Mouse (Mus musculus) liver, embryonic 14.5 days (tissue): Measurements from ENCODE around the gene Hnrnpf. TPM values are rescaled to one million over a fixed set of nuclear protein-coding genes. Genes with fewer than 3 reads are reported as not detected.

Experiments used
- ATAC-seq: fragments of 200-750 bp; cut with Nextera tagmentation; 2 replicates; pipeline ENCODE4 v1.8.0; 2017; ENCODE audit warnings: moderate number of reproducible peaks, mild to moderate bottlenecking, moderate library complexity; ENCODE audit not compliant: insufficient read depth
- DNase-seq, 3 experiments: peaks; one replicate each; pipeline ENCODE4 v3.0.0-alpha.2; 2012 to 2013; ENCODE audit warnings: low read depth in 3 of 3, low spot score in 3 of 3
- H3K27ac ChIP-seq: fragments of 300-500 bp; sonication (generic); 2 replicates; pipeline ENCODE4 v1.5.1; 2014; ENCODE audit warnings: moderate library complexity, mild to moderate bottlenecking, control low read depth, inconsistent platforms
- H3K27me3 ChIP-seq: fragments of 300-500 bp; sonication (generic); 2 replicates; pipeline ENCODE4 v1.6.1; 2014; ENCODE audit warnings: mild to moderate bottlenecking, low read length, moderate library complexity; ENCODE audit not compliant: control insufficient read depth, insufficient read depth
- H3K36me3 ChIP-seq: fragments of 300-500 bp; sonication (generic); replicated peaks from 2 replicates; pipeline ENCODE4 v1.6.1; 2014; ENCODE audit warnings: low read depth; ENCODE audit not compliant: control insufficient read depth, insufficient read depth
- H3K4me1 ChIP-seq, 2 experiments: fragments of 200-500 bp in 1 of 2; fragments of 300-500 bp in 1 of 2; sonication (generic) in 1 of 2; replicated peaks; 2 replicates each; pipeline ENCODE4 v1.6.1; 2012 to 2014; ENCODE audit warnings: antibody characterized with exemption in 1 of 2, inconsistent platforms in 1 of 2, low read length in 1 of 2; ENCODE audit not compliant: control insufficient read depth in 2 of 2, insufficient read depth in 2 of 2
- H3K4me2 ChIP-seq: fragments of 300-500 bp; sonication (generic); 2 replicates; pipeline ENCODE4 v1.6.1; 2014; ENCODE audit warnings: low read depth, mild to moderate bottlenecking, control low read depth, moderate library complexity
- H3K4me3 ChIP-seq, 2 experiments: fragments of 200-500 bp in 1 of 2; fragments of 300-500 bp in 1 of 2; sonication (generic) in 1 of 2; 2 replicates each; pipeline ENCODE4 v1.5.1; 2012 to 2014; ENCODE audit warnings: low read depth in 2 of 2, low read length in 2 of 2, mild to moderate bottlenecking in 2 of 2, control low read depth in 1 of 2, inconsistent platforms in 1 of 2, moderate library complexity in 1 of 2; ENCODE audit not compliant: insufficient read depth in 1 of 2
- H3K9ac ChIP-seq: fragments of 300-500 bp; sonication (generic); replicated peaks from 2 replicates; pipeline ENCODE4 v1.6.1; 2014; ENCODE audit warnings: mild to moderate bottlenecking, control low read depth, moderate library complexity
- H3K9me3 ChIP-seq: fragments of 300-500 bp; sonication (generic); 2 replicates; pipeline ENCODE4 v1.6.1; 2016; ENCODE audit warnings: low read length, mixed read lengths; ENCODE audit not compliant: control insufficient read depth
- CTCF ChIP-seq: IDR thresholded peaks from 2 replicates; pipeline ENCODE4 v1.5.1; 2016; ENCODE audit warnings: antibody characterized with exemption, low read depth, control low read depth
- EP300 ChIP-seq: IDR thresholded peaks from 2 replicates; pipeline ENCODE4 v1.6.1; 2016; ENCODE audit warnings: antibody characterized with exemption, low read depth
- WGBS: fragments of 180-500 bp; shearing (Covaris S2); extraction: QIAGEN DNeasy Blood & Tissue Kit; methylation state at CpG from one replicate; pipeline ENCODE4 v1.1.7; 2014; ENCODE audit not compliant: insufficient replicate concordance; 5-methylcytosine and 5-hydroxymethylcytosine counted together
- polyA plus RNA-seq, 2 experiments: library from polyadenylated mRNA; depleted of rRNA in 1 of 2; stranded (reverse) in 1 of 2; unstranded in 1 of 2; fragments of >200 nt; fragmentation: Nextera tagmentation in 1 of 2; extraction: Ambion mirVana in 1 of 2; gene quantifications; 2 replicates each; pipeline versions ENCODE4 v1.2.1 to v1.2.3; 2012 to 2014

Gene Hnrnpf
- polyA plus RNA-seq, 2 experiments = 368 to 457 TPM

DNA sequence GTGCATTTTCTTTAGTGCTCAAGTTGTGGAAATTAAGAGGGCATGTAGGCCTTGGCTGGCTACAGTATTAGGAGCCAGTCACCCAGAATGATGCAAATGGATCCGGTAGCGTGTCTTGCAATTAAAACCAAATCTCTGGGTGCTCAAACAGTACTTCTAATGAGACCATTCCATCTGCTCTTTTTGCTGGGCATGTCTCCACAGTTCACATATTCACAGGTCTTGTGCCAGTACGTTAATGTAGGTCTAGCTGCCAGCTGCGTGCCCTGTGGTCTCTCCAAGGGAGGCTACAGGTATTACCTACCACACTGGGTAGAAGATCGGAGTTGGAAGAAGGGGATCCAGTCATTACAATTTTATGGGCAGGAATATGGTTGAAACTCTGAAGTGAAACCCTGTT lies 17.9 kb downstream of the Hnrnpf start:
- Histone ChIP-seq H3K27ac (peak overlapping the region; percentile 97), H3K4me3 (peak overlapping the region; percentile 84 to 93), H3K4me1 (peaks cover 36 to 41% of the 10 kb centered on the region in 2 experiments), H3K9me3 (no peaks in the 10 kb centered on the region), H3K9ac (peak overlapping the region; percentile 97), H3K27me3 (no peaks in the 10 kb centered on the region), H3K4me2 (peak overlapping the region; percentile 88), H3K36me3 (peaks cover 49% of the 10 kb centered on the region)
- WGBS = 35% methylated on average over 5 of the region's 5 CpGs
- ATAC-seq = no peak
- TF ChIP-seq CTCF (no peak), EP300 (no peak)
- no peak for DNase-seq

DNA sequence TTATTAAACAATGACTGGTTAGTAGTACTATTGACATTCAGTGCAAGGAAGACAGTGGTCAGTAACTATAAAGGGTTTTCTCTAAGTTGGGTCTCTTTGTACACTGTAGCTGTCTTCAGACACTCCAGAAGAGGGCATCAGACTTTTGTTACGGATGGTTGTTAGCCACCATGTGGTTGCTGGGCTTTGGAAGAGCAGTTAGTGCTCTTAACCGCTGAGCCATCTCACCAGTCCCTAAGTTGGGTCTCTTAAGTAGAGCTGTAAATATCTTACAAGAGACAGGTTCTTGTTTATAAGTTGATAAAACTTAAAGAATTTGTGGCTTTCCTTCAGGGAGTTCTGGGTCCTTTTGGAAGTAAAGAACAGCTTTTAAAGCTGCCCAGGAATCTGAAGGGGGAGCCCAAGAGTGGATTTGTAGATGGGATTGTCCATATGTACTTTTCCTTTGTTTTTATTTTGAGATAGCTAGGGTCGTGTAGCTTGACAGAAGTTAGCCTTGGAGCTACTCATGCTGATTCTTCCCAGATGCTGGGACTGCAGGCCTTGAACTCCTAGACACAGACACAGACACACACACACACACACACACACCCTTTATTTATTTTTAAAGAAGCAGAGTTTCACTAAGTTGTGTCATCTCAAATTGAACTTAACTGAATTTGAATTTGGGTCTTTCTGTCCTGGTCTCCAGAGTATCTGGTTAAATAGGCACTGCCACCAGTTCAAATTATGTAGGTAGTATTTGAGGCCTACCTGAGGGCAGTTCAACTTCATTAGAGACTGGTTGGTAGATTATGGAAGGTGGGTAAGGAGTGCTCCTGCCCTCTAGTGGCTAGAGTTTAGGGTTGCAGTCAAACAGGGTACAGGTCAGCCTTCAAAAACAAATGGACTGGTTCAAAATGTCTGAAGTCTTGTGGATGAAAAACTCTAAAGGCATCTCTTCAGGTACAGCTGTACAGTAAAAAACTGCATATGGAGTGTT lies 20.8 kb downstream of the Hnrnpf start:
- 43% methylated on average over 3 of the region's 3 CpGs for WGBS
- no peak for ATAC-seq
- Histone ChIP-seq H3K27ac (peak overlapping the region; percentile 60), H3K27me3 (no peaks in the 10 kb centered on the region), H3K4me2 (peak overlapping the region; percentile 88), H3K4me1 (peaks cover 17 to 25% of the 10 kb centered on the region in 2 experiments), H3K4me3 (peak overlapping the region in 1 of 2 experiments; percentile 93; a peak in 1 of 4 replicates), H3K9ac (peak overlapping the region; percentile 51), H3K9me3 (no peaks in the 10 kb centered on the region), H3K36me3 (peaks cover 60% of the 10 kb centered on the region)
- TF ChIP-seq EP300 (no peak), CTCF (peak; percentile 88)
- peak in 2 of 3 experiments; percentile 61 to 74 for DNase-seq

DNA sequence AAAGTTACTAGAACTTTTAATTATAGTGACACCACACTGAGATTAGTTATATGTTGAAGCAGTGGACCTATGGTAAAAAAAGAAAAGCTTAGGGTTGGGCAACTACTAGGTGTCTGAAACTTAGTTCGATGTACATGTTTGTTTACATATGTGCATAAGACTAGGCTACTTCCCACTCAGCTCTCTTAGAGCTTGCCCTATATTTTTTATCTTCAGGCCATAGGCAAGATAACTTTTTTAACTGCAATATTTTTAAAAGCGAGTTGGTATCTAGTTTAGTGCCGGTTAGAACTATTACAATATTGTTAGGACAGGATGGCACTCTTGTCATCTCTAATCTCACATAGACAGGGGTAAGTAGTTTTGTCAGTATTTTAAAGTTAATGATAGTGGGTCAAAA lies 21.9 kb downstream of the Hnrnpf start:
- Histone ChIP-seq H3K27me3 (no peaks in the 10 kb centered on the region), H3K9me3 (no peaks in the 10 kb centered on the region), H3K9ac (no peak overlapping the region), H3K27ac (no peak overlapping the region), H3K4me3 (no peak overlapping the region), H3K4me1 (peaks cover 17 to 21% of the 10 kb centered on the region in 2 experiments), H3K36me3 (peaks cover 71% of the 10 kb centered on the region), H3K4me2 (no peak overlapping the region)
- ATAC-seq = no peak
- 75% methylated on average over 3 of the region's 3 CpGs for WGBS
- DNase-seq = no peak
- TF ChIP-seq EP300 = no peak
- no peak for TF ChIP-seq CTCF

DNA sequence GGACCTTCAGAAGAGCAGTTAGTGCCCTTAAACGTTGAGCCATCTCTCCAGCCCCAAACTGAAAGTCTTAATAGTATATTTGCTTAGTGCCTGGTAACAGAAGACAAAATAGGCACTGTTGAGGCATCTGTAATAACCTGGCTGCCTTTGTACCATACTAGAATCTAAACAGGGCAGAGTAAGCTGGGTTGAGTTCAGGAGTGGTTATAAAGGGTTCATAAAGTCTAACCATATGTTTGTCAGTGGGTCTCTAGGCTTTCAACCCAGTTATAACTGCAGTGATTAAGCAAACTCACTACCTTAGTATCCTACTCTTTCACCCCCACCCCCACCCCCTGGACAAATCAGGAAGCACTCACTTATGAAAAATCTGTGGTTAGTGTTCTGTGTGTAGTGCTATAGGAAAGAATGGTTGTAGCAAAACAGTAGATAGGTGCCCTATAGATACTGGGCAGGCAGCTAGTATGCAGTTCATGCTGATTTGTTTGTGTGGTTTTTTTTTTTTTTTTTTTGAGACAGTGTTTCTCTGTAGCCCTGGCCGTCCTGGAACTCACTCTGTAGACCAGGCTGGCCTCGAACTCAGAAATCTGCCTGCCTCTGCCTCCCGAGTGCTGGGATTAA lies 26.9 kb downstream of the Hnrnpf start:
- DNase-seq = no peak
- Histone ChIP-seq H3K36me3 (peaks cover 54% of the 10 kb centered on the region), H3K9me3 (no peaks in the 10 kb centered on the region), H3K9ac (no peak overlapping the region), H3K4me2 (no peak overlapping the region), H3K27ac (no peak overlapping the region), H3K4me1 (no peaks in the 10 kb centered on the region), H3K27me3 (no peaks in the 10 kb centered on the region), H3K4me3 (no peak overlapping the region)
- ATAC-seq = peak; percentile 17; the same call in 1 of the 2 replicates
- WGBS = 53% methylated on average over 4 of the region's 4 CpGs
- no peak for TF ChIP-seq CTCF

DNA sequence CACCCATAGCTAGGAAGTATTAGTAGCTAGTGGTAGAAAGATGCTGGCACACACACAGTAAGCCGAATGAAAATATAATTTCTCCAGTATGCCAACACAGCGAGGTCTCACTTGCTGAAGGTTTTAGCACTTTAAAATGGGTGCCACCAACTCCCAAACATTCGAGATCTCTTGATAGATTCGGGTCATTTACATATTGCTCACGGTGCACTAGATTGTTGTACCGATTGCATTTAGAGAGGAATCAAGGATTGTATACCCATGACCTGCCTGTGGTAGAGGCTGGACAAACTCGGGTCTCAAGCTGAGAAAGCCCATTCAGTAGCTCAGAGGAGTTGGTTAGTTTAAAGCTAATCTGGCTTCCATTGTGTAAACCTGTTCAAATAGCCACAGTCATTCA lies 27.8 kb downstream of the Hnrnpf start:
- ATAC-seq (no peak), DNase-seq (no peak)
- Histone ChIP-seq H3K27me3 (no peaks in the 10 kb centered on the region), H3K27ac (no peak overlapping the region), H3K9me3 (no peaks in the 10 kb centered on the region), H3K4me2 (no peak overlapping the region), H3K9ac (no peak overlapping the region), H3K4me1 (no peaks in the 10 kb centered on the region), H3K4me3 (no peak overlapping the region), H3K36me3 (peaks cover 45% of the 10 kb centered on the region)
- 74% methylated on average over 7 of the region's 7 CpGs for WGBS
- TF ChIP-seq CTCF (no peak), EP300 (no peak)
